Mouse (Mus musculus): ENCODE measurements around the gene 2200002D01Rik.

The 2200002D01Rik gene

DNA sequence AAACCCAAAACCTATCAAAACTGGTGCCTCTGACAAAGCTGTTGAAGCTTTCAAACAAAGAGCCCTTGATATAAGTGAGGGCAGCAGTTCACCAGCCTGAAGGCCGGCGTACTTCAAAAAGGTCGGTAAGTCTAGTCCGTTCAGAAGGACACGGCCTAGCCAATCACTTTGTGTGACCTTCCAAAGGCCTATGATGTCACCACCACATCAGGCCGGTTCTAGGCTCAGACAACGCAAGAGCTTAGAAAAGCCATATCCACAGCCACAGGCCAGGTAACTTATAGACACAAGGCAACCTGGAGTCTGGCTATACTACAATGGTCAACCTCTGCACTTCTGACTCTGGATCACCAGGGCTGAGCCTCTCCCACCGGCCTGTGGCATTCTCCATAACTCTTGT, 31.7 kb upstream of the 2200002D01Rik start:
- DNase-seq (ENCODE audit: extremely low spot score): no peak

DNA sequence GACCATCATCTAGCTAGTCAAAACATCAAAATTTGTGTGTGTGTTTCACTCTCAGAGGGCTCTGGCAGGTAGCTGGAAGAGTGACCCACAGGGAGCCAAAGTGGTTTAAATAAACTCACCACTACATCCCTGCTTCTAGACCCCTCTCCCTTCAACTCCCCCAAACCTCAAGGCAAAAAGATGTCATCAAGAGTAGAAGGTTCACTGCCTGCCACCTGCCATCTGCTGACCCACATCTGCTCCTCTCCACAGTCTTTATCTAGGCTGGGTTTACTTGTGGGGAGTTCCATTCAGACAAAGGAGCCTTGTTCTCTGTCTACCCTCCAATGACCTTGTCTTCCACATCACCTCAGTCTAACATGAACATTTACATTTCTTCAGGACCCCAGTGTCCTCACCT, 31.0 kb upstream of the 2200002D01Rik start:
- DNase-seq (ENCODE audit: extremely low spot score): no peak

DNA sequence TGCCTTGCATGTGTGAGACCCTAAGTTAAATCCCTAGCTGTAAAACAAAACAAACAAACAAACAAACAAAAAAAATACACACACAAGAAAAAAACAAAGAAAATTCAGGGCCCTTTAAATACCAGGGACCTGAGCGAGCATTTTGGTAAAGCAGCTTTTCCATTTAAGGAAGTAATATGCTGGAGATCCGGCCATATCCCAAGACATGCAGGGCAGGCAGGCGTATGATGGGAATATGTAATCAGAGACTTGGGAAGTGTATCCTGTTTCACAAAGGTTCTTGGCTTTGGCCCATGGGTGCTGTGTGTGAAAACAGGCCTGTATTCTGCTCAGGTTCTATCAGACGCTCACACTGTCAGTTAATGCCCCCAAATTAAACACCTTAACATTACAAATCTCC, 29.2 kb upstream of the 2200002D01Rik start:
- DNase-seq (ENCODE audit: extremely low spot score): no peak

DNA sequence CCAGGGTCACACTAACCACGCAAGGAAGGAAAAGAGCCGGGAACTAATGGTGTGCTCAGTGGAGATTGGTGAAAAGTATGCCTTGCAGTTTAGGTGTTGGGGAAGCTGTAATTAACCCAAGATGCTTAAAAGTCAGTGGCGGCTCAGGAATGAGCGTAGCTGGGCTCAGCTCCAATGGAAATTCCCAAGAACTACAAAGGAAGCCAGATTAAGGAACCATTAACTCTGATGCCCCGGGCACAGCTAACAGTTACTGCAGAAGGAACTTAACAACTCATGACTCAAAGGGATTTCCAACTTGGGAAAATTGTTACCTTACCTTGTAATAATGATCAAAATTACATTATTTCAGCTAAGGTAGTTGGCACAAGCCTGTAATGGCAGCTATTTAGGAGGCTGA, 28.4 kb upstream of the 2200002D01Rik start:
- DNase-seq (ENCODE audit: extremely low spot score): no peak

DNA sequence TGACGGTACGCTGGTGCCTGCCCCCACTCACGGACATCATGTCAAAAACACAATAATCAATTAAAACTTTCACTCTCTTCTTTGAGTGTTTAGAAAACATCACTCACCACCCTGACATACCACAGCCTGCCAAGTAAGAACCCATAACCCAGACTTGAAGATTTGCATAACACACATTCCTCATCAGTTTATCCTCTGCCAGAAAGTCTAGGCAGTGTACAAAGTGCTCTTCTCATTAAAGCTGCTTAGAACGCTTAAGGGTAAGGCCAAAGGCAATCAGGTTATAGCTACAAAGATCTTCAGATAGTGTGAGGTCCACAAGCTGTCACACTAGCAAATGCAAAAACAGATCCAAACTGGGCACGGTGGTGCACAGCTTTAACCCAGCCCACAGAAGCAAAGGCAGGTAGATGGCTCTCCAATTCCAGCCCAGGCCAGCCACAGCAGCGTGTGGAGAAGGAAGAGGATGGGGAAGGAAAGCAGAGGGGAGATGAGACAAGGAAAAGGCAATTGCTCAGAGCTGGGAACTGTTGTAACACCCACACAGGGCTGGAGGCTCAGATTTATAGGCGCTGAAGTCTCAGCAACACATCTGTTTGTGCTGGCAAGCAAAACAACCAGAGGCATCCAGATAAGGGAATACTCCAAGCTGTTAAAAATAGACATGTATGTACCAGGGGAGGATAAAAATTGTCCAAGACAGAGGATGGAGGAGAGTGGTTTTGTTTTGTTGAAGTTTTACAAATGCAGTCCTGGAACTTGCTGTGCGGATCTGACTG, 23.6 kb upstream of the 2200002D01Rik start:
- DNase-seq (ENCODE audit: extremely low spot score): no peak

GRCm38 (mm10) chr7:29270445-29270844, 22.2 kb upstream of the 2200002D01Rik start:
- no peak for DNase-seq (ENCODE audit: extremely low spot score)

DNA sequence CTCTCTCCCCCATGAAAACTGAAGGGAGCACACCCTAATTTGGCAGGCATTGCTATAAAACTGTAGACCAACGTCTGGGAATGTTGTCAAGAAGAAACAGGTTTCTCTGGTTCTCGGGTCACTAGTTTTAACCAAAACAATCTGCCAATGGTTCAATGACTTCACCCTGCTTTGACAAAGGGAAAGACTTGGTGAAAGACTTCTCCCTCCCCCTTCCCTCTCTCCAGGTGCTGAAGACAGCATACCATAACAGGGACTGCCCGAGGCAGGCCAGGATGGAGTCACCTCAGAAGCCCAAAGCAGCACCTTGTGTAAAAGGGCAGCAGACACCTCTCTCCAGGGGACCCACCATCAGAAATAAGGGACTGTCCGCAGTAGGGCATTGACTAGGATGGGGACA, 18.7 kb upstream of the 2200002D01Rik start:
- DNase-seq (ENCODE audit: extremely low spot score): no peak

- DNase-seq (ENCODE audit: extremely low spot score): no peak
Observed at GRCm38 (mm10) chr7:29265636-29266035, 17.4 kb upstream of the 2200002D01Rik start.

GRCm38 (mm10) chr7:29263831-29264230, 15.6 kb upstream of the 2200002D01Rik start:
- no peak for DNase-seq (ENCODE audit: extremely low spot score)

DNA sequence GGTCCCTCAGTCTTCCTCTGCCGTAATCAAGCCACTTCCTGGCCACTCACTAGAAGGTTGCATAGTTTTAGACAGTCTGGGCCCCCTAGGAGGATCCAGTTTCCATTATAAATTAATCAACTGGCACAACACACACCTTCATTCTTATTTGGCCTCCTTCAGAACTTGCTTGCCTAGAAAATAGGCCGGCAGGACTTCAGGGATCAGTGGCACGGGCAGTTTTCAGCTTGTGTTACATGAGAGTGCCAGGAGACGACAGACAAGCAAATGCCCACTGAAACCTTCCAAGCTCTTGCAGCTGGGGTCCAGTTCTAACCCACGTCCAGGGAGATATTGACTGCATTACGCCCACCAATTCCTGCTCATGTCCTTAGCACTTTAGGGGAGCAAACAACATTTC, 13.9 kb upstream of the 2200002D01Rik start:
- DNase-seq (ENCODE audit: extremely low spot score): no peak

DNA sequence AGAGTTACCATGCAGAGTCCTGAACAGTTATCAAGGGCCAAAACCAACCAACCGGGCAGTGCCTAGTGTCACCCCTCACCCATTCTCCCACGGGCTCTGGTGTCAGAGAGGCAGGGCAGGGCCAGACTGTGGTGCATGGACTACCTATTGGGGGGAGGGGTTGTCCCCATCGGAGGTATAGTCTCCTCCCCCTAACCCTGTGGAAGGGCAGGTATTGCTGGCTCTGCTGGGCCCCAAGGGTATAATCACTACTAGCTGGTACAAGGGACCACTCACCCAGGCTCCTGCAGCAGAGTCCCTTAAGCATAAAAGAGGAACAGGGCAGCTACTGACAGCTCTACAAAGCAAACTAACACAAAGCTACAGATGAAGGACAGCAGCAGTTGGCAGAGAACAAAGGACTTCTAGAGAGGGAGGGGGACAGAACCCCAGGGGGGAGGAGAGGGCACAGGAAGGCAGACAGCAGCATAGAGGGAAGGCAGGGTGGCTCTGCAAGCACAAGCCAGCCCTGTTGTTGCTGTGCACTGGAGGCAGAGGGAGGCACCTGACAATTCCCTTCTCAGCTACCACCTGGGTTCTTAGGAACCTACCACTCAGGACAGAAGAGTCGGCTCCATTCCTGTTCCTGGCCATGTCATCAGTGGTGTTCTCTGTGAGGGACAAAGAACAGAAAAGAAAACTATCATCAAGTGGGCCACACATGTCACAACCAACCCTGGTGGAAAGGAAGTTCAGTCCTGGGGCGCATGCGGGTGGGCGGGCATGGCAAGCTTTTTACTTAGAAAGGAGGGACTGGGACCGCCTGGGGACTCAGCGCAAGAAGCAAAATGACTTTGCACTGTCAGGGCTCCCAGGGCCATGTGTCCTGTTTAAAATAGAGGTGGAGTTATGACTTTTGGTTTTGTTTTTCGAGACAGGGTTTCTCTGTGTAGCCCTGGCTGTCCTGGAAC, 11.8 kb upstream of the 2200002D01Rik start:
- no peak for DNase-seq (ENCODE audit: extremely low spot score)

DNA sequence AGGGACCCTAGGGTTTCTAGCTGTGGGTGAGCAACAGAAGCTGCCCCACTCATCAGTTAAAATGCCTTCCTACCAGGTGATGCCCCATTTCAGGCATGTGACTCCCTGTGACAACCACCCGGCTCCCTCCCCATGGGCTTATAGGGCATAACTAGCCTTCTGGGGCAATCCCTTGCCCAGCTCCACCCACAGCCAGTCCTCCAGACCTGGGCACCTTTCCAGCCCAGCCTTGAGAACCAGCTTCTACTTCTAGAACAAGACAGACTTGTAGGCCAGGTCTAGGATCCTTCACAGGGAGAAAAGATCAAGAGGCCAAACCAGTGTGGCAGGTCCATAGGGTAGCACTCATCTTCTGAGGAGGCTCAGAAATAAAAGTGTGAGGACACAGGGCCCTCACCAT, 9.1 kb upstream of the 2200002D01Rik start:
- DNase-seq (ENCODE audit: extremely low spot score): no peak

DNA sequence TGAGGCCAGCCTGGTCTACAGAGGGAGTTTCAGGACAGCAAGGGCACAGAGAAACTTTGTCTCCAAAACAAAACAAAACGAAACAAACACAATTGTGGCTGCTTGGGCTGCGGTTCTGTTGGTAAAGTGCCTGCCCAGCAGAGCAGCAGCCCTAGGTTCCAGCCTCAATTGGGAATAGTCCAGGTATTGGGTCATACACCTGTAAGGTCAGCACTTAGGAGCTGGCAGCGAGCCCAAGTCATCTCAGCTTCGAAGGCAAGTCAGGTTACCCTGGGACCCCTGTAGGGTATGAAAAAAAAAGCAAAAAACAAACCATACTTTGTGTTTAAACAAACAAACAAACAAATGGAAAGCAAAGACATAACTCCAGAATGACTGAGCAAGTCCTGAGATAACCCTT, 7.6 kb upstream of the 2200002D01Rik start:
- no peak for DNase-seq (ENCODE audit: extremely low spot score)

DNA sequence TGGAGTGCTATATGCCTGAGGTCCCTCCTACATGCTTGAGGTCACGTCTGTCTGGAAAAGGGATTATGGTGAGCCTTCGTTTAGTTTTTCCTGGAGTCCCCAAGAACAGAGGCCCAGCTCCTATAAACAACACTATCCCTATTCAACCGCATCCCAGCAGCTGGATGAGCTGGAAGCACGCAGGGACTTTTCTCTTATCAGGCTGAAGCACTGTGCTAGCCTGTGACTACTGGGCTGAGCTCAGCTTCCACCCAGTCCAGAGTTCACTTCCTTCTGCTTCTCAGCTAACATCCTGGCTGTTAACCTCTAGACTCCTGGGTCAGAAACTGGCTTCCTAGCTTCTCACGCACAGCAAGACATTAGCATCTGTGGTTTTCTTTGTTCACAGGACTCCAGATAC, 5.6 kb upstream of the 2200002D01Rik start:
- DNase-seq (ENCODE audit: extremely low spot score): no peak

DNA sequence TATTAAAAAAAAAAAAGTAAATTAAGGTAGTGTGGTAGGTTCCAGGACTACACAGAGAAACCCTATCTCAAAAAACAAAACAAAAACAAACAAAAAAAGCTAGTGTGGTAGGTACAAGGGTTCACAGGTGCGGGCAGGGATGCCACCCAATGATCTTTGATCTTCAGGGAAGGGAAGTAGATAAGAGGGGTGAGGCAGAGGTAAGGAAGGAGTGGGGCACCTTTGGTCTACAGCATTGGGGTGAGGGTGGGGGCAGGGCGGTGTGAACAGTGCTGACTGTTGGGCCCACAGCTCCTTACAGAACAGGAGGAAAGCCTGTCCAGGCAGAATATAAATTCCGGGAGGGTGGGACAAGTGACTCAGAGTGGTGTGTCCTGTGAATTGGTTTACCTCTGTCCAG, 2.9 kb upstream of the 2200002D01Rik start:
- no peak for DNase-seq (ENCODE audit: extremely low spot score)

GRCm38 (mm10) chr7:29247706-29248105, 560 bp downstream of the 2200002D01Rik start:
- DNase-seq (ENCODE audit: extremely low spot score): peak; percentile 25

GRCm38 (mm10) chr7:29247314-29247700, 959 bp downstream of the 2200002D01Rik start:
- peak; percentile 86 for DNase-seq (ENCODE audit: extremely low spot score)

- DNase-seq (ENCODE audit: extremely low spot score): no peak
Observed at GRCm38 (mm10) chr7:29246619-29247313, 1.5 kb downstream of the 2200002D01Rik start.

DNA sequence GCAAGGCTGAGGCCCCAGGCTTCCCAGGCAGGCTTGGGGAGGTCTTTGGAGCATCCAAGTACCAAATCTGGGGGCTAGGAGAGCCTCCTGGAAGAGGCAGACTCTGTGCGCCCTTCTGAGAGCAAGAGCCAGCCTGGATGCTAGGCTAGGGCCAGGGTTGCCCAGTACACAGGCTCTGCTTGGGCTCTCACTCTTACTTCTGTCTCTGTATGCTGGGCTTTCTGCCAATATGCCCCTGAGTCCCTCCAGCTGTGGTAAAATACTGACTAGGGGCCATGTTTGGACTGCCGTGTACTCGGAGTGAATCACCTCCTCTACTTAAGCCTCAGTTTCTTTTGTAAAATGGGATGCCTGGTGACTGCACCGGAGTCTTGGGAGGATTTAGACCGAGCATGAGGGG, 2.3 kb downstream of the 2200002D01Rik start:
- DNase-seq (ENCODE audit: extremely low spot score): no peak

DNA sequence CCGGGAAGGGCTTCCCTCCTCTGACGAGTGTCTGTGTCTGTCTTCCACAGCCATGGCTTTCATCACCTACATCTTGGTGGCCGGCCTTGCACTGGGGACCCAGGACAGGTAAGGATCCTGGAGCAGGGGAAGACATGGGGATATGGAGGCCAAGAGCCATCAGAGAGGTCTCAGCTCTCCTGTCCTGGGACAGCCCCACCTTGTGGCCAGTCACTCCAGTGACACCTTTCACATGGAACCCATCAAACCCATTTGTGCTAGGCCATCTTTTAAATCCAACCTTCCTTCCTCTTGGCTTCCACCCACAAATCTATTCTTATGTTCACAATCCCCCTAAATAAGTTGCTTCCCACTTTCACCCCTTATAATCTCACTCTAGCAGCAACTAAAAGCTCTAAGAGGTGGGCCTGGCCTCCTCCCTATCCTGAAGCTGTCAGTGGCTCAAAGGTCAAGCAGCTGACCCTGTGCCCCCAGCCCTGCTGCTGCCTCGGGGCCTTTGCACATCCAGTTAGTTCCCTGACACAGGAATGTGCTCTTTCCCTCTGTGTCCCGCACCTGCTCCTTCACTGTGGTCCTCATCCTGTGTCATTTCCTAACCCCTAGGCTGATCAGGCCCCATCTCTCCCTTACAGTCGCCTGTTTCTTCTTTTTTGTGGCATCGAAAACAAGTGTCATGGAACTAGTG, 3.4 kb downstream of the 2200002D01Rik start:
- no peak for DNase-seq (ENCODE audit: extremely low spot score)

Data from embryo, embryonic 9.5 days (tissue).